Comparison of ENCODE assay signal across 8 mouse cellular contexts in genomic region chr10:127350594-127351284, GRCm38 (mm10). TPM values are rescaled to one million over a fixed set of nuclear protein-coding genes. Genes with fewer than 3 reads are reported as not detected.
A peak's percentile ranks its signal among the peaks of the same experiment; 100 is the strongest.
DNase-seq lines count a peak whose midpoint lies in the region; ATAC-seq and TF ChIP-seq lines count a peak whose summit lies in the region.

No protein-coding gene starts in this region.

- H3K9ac ChIP-seq in forebrain, embryonic 16.5 days (replicated peaks; ENCODE audit: low read depth, low read length) = 0 out of 2 replicates have a peak overlapping the region, but pooled peaks have one; percentile 12
- H3K9ac ChIP-seq in hindbrain, postnatal 0 days (replicated peaks; ENCODE audit: low read length) = no peak overlapping the region

- WGBS in forebrain, embryonic 16.5 days = 12% methylated on average over 24 of the region's 24 CpGs
- 11% methylated on average over 24 of the region's 24 CpGs for WGBS in hindbrain, postnatal 0 days

- peak; percentile 67 for ATAC-seq in forebrain, embryonic 16.5 days
- ATAC-seq in hindbrain, postnatal 0 days = peak; percentile 67; the same call in 1 of the 2 replicates

- H3K9me3 ChIP-seq in forebrain, embryonic 16.5 days (ENCODE audit: control insufficient read depth, low read length) = no peaks in the 10 kb centered on the region
- no peaks in the 10 kb centered on the region for H3K9me3 ChIP-seq in hindbrain, postnatal 0 days (ENCODE audit: low read length)

- no peaks in the 10 kb centered on the region for H3K4me1 ChIP-seq in forebrain, embryonic 16.5 days (replicated peaks; ENCODE audit: control insufficient read depth, insufficient read depth, low read length)
- no peaks in the 10 kb centered on the region for H3K4me1 ChIP-seq in hindbrain, postnatal 0 days (ENCODE audit: insufficient read depth, low read length)

- TF ChIP-seq CTCF in hindbrain, postnatal 0 days (IDR thresholded peaks at IDR 0.05; ENCODE audit: low read depth) = peak; percentile 87

- H3K4me2 ChIP-seq in forebrain, embryonic 16.5 days (ENCODE audit: low read length) = peak overlapping the region; percentile 40; the same call in 1 of the 2 replicates
- peak overlapping the region; percentile 48 for H3K4me2 ChIP-seq in hindbrain, postnatal 0 days (ENCODE audit: low read depth, low read length)

- intact Hi-C loops in left cerebral cortex, postnatal 36 days (cut with DNase I) = no loop called here

- peak; percentile 57 for DNase-seq in gastrocnemius, adult 18-20 months (ENCODE audit: low spot score)
- DNase-seq in gastrocnemius, adult 8-10 months (ENCODE audit: low spot score in 2 of 2) = no peak
- DNase-seq in cerebellum, adult 18-20 months = peak; percentile 84 to 85
- peak; percentile 77 for DNase-seq in hindbrain, postnatal 0 days (ENCODE audit: low spot score)
- peak; percentile 72 to 73 for DNase-seq in left cerebral cortex, postnatal 36 days (ENCODE audit: low spot score in 2 of 2)
- DNase-seq in mesoderm, embryonic 11.5 days (ENCODE audit: low read depth, low spot score) = peak; percentile 69
- peak; percentile 70 for DNase-seq in right cerebral cortex, postnatal 4 days

- no peak overlapping the region for H3K27ac ChIP-seq in forebrain, embryonic 16.5 days (ENCODE audit: low read length)
- no peak overlapping the region for H3K27ac ChIP-seq in hindbrain, postnatal 0 days

- H3K4me3 ChIP-seq in forebrain, embryonic 16.5 days (replicated peaks; ENCODE audit: low read length) = peak overlapping the region; percentile 21; the same call in 1 of the 2 replicates
- peak overlapping the region; percentile 14; the same call in 1 of the 2 replicates for H3K4me3 ChIP-seq in hindbrain, postnatal 0 days (ENCODE audit: low read length)

- H3K27me3 ChIP-seq in forebrain, embryonic 16.5 days (replicated peaks; ENCODE audit: control insufficient read depth, insufficient read depth, low read length) = no peaks in the 10 kb centered on the region; the same call in 1 of the 2 replicates
- H3K27me3 ChIP-seq in hindbrain, postnatal 0 days (ENCODE audit: insufficient read depth, low read length) = no peaks in the 10 kb centered on the region; the same call in 1 of the 2 replicates

- H3K36me3 ChIP-seq in forebrain, embryonic 16.5 days (ENCODE audit: control insufficient read depth, insufficient read depth) = no peaks in the 10 kb centered on the region
- no peaks in the 10 kb centered on the region for H3K36me3 ChIP-seq in hindbrain, postnatal 0 days (ENCODE audit: insufficient read depth, low read length)

RNA-seq across cellular contexts. Expression of gene Inhbe, which starts 3.5 kb away (rescaled TPM):
- not detected for total RNA-seq in gastrocnemius, adult 18-20 months (2021)
- not detected for total RNA-seq in gastrocnemius, adult 8-10 months (2022)
- polyA plus RNA-seq in forebrain, embryonic 16.5 days (2015; fragmentation: Nextera tagmentation; extraction: Ambion mirVana) = not detected in 2 replicates
- total RNA-seq in hindbrain, postnatal 0 days (2014; rRNA removed) = not detected in 2 replicates
- not detected in 2 replicates for polyA plus RNA-seq in hindbrain, postnatal 0 days (2015; fragmentation: Nextera tagmentation; extraction: Ambion mirVana)
- under 1 TPM; 0.15 to 0.20 TPM for total RNA-seq in left cerebral cortex, postnatal 36 days (2021)

RNA-seq across cellular contexts. Expression of gene Gli1, which starts 9.0 kb away (rescaled TPM):
- under 1 TPM; 0.41 to 0.74 TPM for total RNA-seq in gastrocnemius, adult 18-20 months (2021)
- under 1 TPM; 0.48 to 0.99 (median 0.78) TPM for total RNA-seq in gastrocnemius, adult 8-10 months (2022)
- polyA plus RNA-seq in forebrain, embryonic 16.5 days (2015; fragmentation: Nextera tagmentation; extraction: Ambion mirVana) = 1.3 and 1.4 TPM in 2 replicates
- total RNA-seq in hindbrain, postnatal 0 days (2014; rRNA removed) = 10.9 and 13.0 TPM in 2 replicates
- polyA plus RNA-seq in hindbrain, postnatal 0 days (2015; fragmentation: Nextera tagmentation; extraction: Ambion mirVana) = 2.7 TPM in 2 replicates
- 1 to 10 TPM; 1.9 to 2.9 TPM for total RNA-seq in left cerebral cortex, postnatal 36 days (2021)

RNA-seq across cellular contexts. Expression of gene Inhbc, which starts 19.5 kb away (rescaled TPM):
- total RNA-seq in gastrocnemius, adult 18-20 months (2021) = not detected
- total RNA-seq in gastrocnemius, adult 8-10 months (2022) = not detected
- polyA plus RNA-seq in forebrain, embryonic 16.5 days (2015; fragmentation: Nextera tagmentation; extraction: Ambion mirVana) = not detected in 2 replicates
- total RNA-seq in hindbrain, postnatal 0 days (2014; rRNA removed) = not detected in 2 replicates
- not detected in 2 replicates for polyA plus RNA-seq in hindbrain, postnatal 0 days (2015; fragmentation: Nextera tagmentation; extraction: Ambion mirVana)
- not detected for total RNA-seq in left cerebral cortex, postnatal 36 days (2021)

RNA-seq across cellular contexts. Expression of gene Arhgap9, which starts 29.0 kb away (rescaled TPM):
- total RNA-seq in gastrocnemius, adult 18-20 months (2021) = under 1 TPM; 0.46 to 0.83 TPM
- total RNA-seq in gastrocnemius, adult 8-10 months (2022) = 1 to 10 TPM in 1 of 4 experiments, under 1 TPM in 3; 0.39 to 1.2 (median 0.57) TPM
- polyA plus RNA-seq in forebrain, embryonic 16.5 days (2015; fragmentation: Nextera tagmentation; extraction: Ambion mirVana) = 0.49 and 1.2 TPM in 2 replicates
- 1.0 and 1.5 TPM in 2 replicates for total RNA-seq in hindbrain, postnatal 0 days (2014; rRNA removed)
- polyA plus RNA-seq in hindbrain, postnatal 0 days (2015; fragmentation: Nextera tagmentation; extraction: Ambion mirVana) = 1.2 and 1.3 TPM in 2 replicates
- 1 to 10 TPM in 1 of 2 experiments, under 1 TPM in 1; 0.94 to 1.1 TPM for total RNA-seq in left cerebral cortex, postnatal 36 days (2021)

RNA-seq across cellular contexts. Expression of gene R3hdm2, which starts 29.4 kb away (rescaled TPM):
- 100 to 1,000 TPM; 133 to 135 TPM for total RNA-seq in gastrocnemius, adult 18-20 months (2021)
- total RNA-seq in gastrocnemius, adult 8-10 months (2022) = 100 to 1,000 TPM; 130 to 135 (median 131) TPM
- 37.5 and 39.7 TPM in 2 replicates for polyA plus RNA-seq in forebrain, embryonic 16.5 days (2015; fragmentation: Nextera tagmentation; extraction: Ambion mirVana)
- total RNA-seq in hindbrain, postnatal 0 days (2014; rRNA removed) = 47.7 and 60.6 TPM in 2 replicates
- polyA plus RNA-seq in hindbrain, postnatal 0 days (2015; fragmentation: Nextera tagmentation; extraction: Ambion mirVana) = 39.3 and 47.6 TPM in 2 replicates
- 100 to 1,000 TPM; 348 to 365 TPM for total RNA-seq in left cerebral cortex, postnatal 36 days (2021)

Comparison
In these comparisons a context has a peak if more than half of its experiments do, and no peak if none do; other contexts are left out.
1. DNase-seq: peak in gastrocnemius, adult 18-20 months (single experiment), cerebellum, adult 18-20 months (2 of 2), hindbrain, postnatal 0 days (single experiment), left cerebral cortex, postnatal 36 days (2 of 2), mesoderm, embryonic 11.5 days (single experiment) and right cerebral cortex, postnatal 4 days (single experiment); none in gastrocnemius, adult 8-10 months (0 of 2).